Mouse (Mus musculus): ENCODE measurements around the gene Igf1r. TPM values are rescaled to one million over a fixed set of nuclear protein-coding genes. Genes with fewer than 3 reads are reported as not detected.

Igf1r gene
- polyA plus RNA-seq, 1 experiment from 2014 or later: 6.8 TPM

DNA sequence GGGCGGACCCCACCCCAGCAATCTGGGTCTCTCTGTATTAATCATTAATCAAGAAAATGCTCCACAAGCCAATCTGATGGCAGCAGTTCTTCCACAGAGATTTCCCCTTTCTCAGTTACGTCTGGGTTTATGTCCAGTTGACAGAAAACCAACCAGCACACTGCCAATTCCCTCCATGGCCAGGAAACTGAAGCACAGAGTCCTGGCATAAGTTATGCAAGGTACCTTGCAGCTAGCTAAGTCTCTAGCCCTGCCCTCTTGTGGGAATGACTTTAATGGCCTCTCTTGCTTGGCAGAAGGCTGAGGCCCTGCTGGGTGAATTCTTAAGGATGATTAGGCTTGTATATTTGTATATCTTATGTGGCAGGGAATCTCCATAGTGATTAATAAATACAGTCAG is 67.9 kb downstream of the Igf1r start:
- Histone ChIP-seq H3K27ac (replicated peaks) (no peak overlapping the region), H3K36me3 (ENCODE audit: control insufficient read depth, insufficient read depth, low read length) (no peaks in the 10 kb centered on the region), H3K9me3 (ENCODE audit: control insufficient read depth, low read length) (0 out of 2 replicates have a peak, but pooled peaks cover 3% of the 10 kb centered on the region), H3K27me3 (ENCODE audit: control insufficient read depth, insufficient read depth, low read length) (no peaks in the 10 kb centered on the region), H3K4me2 (replicated peaks; ENCODE audit: low read depth) (no peak overlapping the region), H3K4me3 (ENCODE audit: low read depth, low read length) (no peak overlapping the region), H3K4me1 (replicated peaks; ENCODE audit: control insufficient read depth, insufficient read depth) (0 out of 2 replicates have a peak, but pooled peaks cover 6% of the 10 kb centered on the region), H3K9ac (ENCODE audit: low read length) (no peak overlapping the region)
- TF ChIP-seq EP300 (optimal IDR thresholded peaks at IDR 0.05): no peak
- TF ChIP-seq CTCF (IDR thresholded peaks at IDR 0.05; ENCODE audit: low read depth): peak; percentile 42
- ATAC-seq (ENCODE audit: low FRiP score, low TSS enrichment): no peak
- DNase-seq (ENCODE audit: low spot score): no peak
- WGBS: 42% methylated on average over 2 of the region's 2 CpGs

DNA sequence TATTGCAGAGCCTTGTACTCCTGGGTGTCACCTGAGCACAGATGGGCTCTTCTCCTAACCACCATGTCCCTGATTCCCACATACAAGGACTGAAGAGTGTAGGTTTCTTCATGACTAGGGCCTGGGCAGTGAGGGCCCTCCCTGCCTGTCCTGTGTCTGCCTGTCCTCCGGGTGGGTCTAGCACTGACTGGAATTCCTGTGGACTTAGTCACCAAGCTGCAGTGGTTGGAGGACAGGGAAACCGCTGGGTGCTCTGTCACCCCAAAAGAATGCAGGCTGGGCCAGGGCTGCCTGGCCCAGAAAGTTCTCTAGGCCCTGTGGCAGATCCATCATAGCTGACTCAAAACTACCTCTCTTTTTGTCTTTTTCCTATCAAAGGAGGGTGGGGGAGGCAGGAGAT is 69.1 kb downstream of the Igf1r start:
- 0 out of 2 replicates have a peak, but pooled peaks cover 6% of the 10 kb centered on the region for H3K4me1 ChIP-seq (replicated peaks; ENCODE audit: control insufficient read depth, insufficient read depth)
- H3K4me3 ChIP-seq (ENCODE audit: low read depth, low read length): no peak overlapping the region
- 8% methylated on average over 2 of the region's 2 CpGs for WGBS

DNA sequence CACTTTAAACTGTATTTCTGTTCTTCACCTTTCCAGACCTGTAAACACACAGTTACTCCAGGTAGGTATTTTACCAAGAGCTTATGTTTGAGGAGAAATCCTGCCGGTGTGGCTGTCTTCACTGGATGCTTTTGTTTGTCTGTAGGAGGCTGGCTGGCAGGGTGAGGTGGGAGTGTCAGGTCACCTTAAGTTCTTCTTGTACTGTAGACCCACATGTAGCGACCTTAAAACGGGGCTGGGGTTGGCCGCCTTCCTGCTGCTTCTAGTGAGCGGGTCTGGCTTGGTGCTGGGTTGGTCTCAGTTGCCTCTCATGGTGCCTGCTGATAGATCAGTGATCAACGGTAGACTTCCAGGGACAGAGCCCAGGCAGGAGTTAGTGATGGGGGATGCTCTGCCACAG is 69.6 kb downstream of the Igf1r start:
- Histone ChIP-seq H3K9me3 (ENCODE audit: control insufficient read depth, low read length) (no peaks in the 10 kb centered on the region), H3K4me3 (ENCODE audit: low read depth, low read length) (no peak overlapping the region), H3K27me3 (ENCODE audit: control insufficient read depth, insufficient read depth, low read length) (no peaks in the 10 kb centered on the region), H3K36me3 (ENCODE audit: control insufficient read depth, insufficient read depth, low read length) (no peaks in the 10 kb centered on the region), H3K9ac (ENCODE audit: low read length) (no peak overlapping the region), H3K4me2 (replicated peaks; ENCODE audit: low read depth) (no peak overlapping the region; the same call in 1 of the 2 replicates), H3K4me1 (replicated peaks; ENCODE audit: control insufficient read depth, insufficient read depth) (0 out of 2 replicates have a peak, but pooled peaks cover 6% of the 10 kb centered on the region), H3K27ac (replicated peaks) (peak overlapping the region; percentile 69)
- 52% methylated on average over 6 of the region's 6 CpGs for WGBS
- no peak for ATAC-seq (ENCODE audit: low FRiP score, low TSS enrichment)
- DNase-seq (ENCODE audit: low spot score): no peak
- TF ChIP-seq EP300 (optimal IDR thresholded peaks at IDR 0.05) (no peak), CTCF (IDR thresholded peaks at IDR 0.05; ENCODE audit: low read depth) (no peak)

More for the DNA sequence above, 69.1 kb downstream of the Igf1r start:
- Histone ChIP-seq H3K4me2 (replicated peaks; ENCODE audit: low read depth) (no peak overlapping the region; the same call in 1 of the 2 replicates), H3K9me3 (ENCODE audit: control insufficient read depth, low read length) (no peaks in the 10 kb centered on the region), H3K27me3 (ENCODE audit: control insufficient read depth, insufficient read depth, low read length) (no peaks in the 10 kb centered on the region), H3K9ac (ENCODE audit: low read length) (no peak overlapping the region), H3K36me3 (ENCODE audit: control insufficient read depth, insufficient read depth, low read length) (no peaks in the 10 kb centered on the region), H3K27ac (replicated peaks) (peak overlapping the region; percentile 69)
- peak; percentile 38 for DNase-seq (ENCODE audit: low spot score)
- no peak for TF ChIP-seq EP300 (optimal IDR thresholded peaks at IDR 0.05)
- TF ChIP-seq CTCF (IDR thresholded peaks at IDR 0.05; ENCODE audit: low read depth): no peak
- ATAC-seq (ENCODE audit: low FRiP score, low TSS enrichment): peak; percentile 92

DNA sequence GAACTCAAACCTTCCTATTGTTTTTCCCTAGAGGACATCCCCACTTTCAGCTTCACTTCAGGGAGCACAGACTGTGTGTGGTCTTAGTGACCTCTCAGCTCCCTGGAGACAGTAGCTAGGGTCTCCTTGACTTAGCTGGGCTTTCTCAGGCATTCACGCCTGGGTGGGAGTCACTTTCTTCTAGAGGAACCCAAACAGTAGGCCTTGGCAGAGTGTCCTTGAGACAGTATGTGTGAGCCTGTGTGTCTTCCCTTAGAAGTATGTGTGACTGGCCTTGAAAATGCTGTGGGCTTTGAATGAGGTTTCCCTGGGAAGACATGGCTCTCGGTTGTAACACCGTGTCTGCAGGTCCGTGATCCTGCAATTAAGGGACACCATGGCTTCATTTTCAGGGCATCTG is 71.3 kb downstream of the Igf1r start:
- Histone ChIP-seq H3K9me3 (ENCODE audit: control insufficient read depth, low read length) (no peaks in the 10 kb centered on the region), H3K4me1 (replicated peaks; ENCODE audit: control insufficient read depth, insufficient read depth) (0 out of 2 replicates have a peak, but pooled peaks cover 6% of the 10 kb centered on the region), H3K4me2 (replicated peaks; ENCODE audit: low read depth) (no peak overlapping the region), H3K36me3 (ENCODE audit: control insufficient read depth, insufficient read depth, low read length) (no peaks in the 10 kb centered on the region), H3K27ac (replicated peaks) (no peak overlapping the region), H3K27me3 (ENCODE audit: control insufficient read depth, insufficient read depth, low read length) (no peaks in the 10 kb centered on the region), H3K9ac (ENCODE audit: low read length) (no peak overlapping the region), H3K4me3 (ENCODE audit: low read depth, low read length) (no peak overlapping the region)
- no peak for DNase-seq (ENCODE audit: low spot score)
- TF ChIP-seq CTCF (IDR thresholded peaks at IDR 0.05; ENCODE audit: low read depth): no peak
- no peak for TF ChIP-seq EP300 (optimal IDR thresholded peaks at IDR 0.05)
- ATAC-seq (ENCODE audit: low FRiP score, low TSS enrichment): no peak
- 91% methylated on average over 4 of the region's 4 CpGs for WGBS

DNA sequence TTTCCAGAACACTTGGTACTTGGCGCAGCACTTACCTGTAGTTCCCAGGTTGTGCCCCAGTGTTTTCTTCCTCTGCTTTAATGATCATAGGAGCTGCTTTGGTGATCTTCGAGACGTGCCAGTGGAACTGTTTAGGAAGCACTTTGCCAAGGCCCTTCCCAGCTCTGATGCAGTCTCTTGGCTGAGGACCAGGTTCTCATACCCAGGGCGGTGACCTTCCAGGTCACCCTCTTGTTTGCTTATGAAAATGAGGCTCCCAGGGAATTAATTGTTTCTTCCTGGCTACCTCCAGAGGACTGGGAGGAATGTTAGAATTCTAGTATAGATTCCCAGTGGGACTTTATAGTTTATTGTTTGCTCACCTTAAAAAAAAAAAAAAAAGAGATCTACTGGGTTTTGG is 72.0 kb downstream of the Igf1r start:
- Histone ChIP-seq H3K36me3 (ENCODE audit: control insufficient read depth, insufficient read depth, low read length) (no peaks in the 10 kb centered on the region), H3K4me2 (replicated peaks; ENCODE audit: low read depth) (no peak overlapping the region), H3K27ac (replicated peaks) (no peak overlapping the region), H3K9me3 (ENCODE audit: control insufficient read depth, low read length) (no peaks in the 10 kb centered on the region), H3K4me1 (replicated peaks; ENCODE audit: control insufficient read depth, insufficient read depth) (0 out of 2 replicates have a peak, but pooled peaks cover 6% of the 10 kb centered on the region), H3K9ac (ENCODE audit: low read length) (no peak overlapping the region), H3K27me3 (ENCODE audit: control insufficient read depth, insufficient read depth, low read length) (no peaks in the 10 kb centered on the region), H3K4me3 (ENCODE audit: low read depth, low read length) (no peak overlapping the region)
- DNase-seq (ENCODE audit: low spot score): peak; percentile 38
- TF ChIP-seq EP300 (optimal IDR thresholded peaks at IDR 0.05): no peak
- no peak for TF ChIP-seq CTCF (IDR thresholded peaks at IDR 0.05; ENCODE audit: low read depth)
- ATAC-seq (ENCODE audit: low FRiP score, low TSS enrichment): no peak
- WGBS: 73% methylated on average over 4 of the region's 4 CpGs

DNA sequence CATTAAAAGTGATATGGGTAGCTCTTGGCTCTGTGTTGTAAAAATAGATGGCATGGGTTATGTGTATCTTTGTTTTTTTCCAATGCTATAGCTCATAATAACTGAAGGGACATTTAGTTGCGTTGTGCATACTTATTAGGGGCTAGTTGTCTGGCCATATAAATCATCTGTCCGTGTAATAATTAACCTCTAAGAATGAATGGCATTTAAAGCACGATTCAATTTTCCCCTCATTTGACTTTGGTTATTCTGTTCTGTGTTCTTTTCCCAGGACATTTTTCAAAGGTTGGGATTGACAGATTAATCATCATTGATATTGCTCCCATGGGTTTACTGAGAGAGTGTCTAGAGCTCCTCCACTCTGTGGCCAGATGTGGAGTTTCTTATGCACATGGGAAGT is 72.8 kb downstream of the Igf1r start:
- no peak for DNase-seq (ENCODE audit: low spot score)
- no peaks in the 10 kb centered on the region for H3K36me3 ChIP-seq (ENCODE audit: control insufficient read depth, insufficient read depth, low read length)
- ATAC-seq (ENCODE audit: low FRiP score, low TSS enrichment): no peak
- H3K9ac ChIP-seq (ENCODE audit: low read length): no peak overlapping the region
- H3K4me3 ChIP-seq (ENCODE audit: low read depth, low read length): no peak overlapping the region
- H3K27ac ChIP-seq (replicated peaks): no peak overlapping the region
- 56% methylated on average over 3 of the region's 3 CpGs for WGBS
- no peaks in the 10 kb centered on the region for H3K9me3 ChIP-seq (ENCODE audit: control insufficient read depth, low read length)
- H3K4me2 ChIP-seq (replicated peaks; ENCODE audit: low read depth): no peak overlapping the region
- no peak for TF ChIP-seq EP300 (optimal IDR thresholded peaks at IDR 0.05)
- TF ChIP-seq CTCF (IDR thresholded peaks at IDR 0.05; ENCODE audit: low read depth): no peak
- no peaks in the 10 kb centered on the region for H3K27me3 ChIP-seq (ENCODE audit: control insufficient read depth, insufficient read depth, low read length)
- H3K4me1 ChIP-seq (replicated peaks; ENCODE audit: control insufficient read depth, insufficient read depth): 0 out of 2 replicates have a peak, but pooled peaks cover 6% of the 10 kb centered on the region
